Mouse (Mus musculus) urinary bladder, postnatal 4 days (tissue): Measurements from ENCODE around the gene Gm10053.
A peak's percentile ranks its signal among the peaks of the same experiment; 100 is the strongest.

Experiments
- DNase-seq, 2 experiments: peaks; one replicate each; pipeline ENCODE4 v3.0.0; 2021 to 2022; ENCODE audit warnings: low spot score in 2 of 2

The Gm10053 gene

DNA sequence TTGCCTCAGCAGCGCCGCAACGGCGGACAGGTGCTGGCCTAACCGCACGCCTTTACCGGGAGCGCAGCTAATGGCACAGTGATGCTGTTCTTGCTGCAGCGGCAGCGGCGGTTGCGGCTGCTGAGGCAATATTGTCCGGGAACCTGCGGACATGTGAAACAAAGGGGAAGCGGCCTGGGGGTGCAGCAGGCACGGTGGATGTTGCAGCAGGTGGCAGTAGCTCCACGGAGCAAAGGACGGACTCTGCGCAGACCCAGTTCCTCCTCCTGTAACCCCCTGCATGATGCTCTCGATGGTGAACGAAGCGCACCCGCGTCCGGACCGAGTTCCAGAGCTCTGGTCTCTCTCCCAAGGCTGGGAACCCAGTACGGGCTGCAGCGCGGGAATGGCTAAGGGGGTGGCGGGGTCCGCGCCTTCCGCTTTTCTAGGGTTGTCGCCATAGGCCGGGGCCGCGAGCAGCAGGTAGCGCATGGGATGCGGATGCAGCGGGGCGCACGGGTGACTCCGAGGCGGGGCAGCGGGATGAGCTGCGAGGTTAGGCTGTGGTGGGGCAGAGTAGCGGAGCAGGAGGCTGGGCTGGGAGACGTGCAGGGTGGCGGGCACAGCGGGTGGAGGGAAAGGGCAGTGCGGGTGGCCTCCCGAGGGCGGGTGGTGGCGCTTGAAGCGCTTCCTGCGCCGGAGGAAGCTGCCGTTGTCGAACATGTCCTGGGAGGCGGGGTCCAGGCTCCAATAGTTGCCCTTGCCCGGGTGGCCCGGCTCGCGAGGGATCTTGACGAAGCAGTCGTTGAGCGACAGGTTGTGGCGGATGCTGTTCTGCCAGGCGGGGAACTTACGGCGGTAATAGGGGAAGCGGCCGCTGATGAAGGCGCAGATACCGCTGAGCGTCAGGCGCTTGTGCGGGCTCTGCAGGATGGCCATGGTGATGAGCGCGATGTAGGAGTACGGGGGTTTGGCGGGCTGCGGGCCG lies 24.4 kb downstream of the Gm10053 start:
- peak in 1 of 2 experiments; percentile 61 for DNase-seq

DNA sequence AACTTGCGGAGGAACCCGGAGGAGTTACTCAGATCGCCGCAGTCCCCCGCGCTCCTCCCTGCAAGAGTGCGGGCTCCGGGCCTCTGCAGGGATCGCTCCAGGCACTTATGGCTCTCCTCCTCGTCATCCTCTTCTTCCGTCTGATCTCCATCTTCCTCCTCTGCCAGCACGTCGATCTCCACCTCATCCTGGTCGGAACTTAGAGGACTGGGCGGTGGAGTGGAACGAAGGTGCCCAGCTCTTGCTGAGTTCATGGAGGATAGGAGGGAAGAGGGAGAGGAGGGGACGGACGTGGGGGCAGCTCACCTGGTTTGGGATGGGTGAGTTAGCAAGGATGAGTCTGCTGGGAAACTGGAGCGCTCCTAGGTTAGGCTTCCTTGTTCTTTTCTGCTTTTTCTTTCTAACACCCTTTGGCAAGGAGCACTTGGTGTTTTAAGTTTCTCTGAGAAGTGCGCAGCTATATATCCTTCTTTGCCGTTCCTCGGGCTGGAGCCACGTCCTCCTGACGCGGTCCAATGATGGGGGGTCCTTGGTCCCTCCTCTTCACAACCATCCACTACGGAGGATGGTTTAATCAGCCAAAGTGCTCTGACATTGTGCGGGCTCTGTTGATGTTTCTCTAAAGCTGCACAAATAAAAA lies 25.2 kb downstream of the Gm10053 start, which contains the start of gene Foxd4:
Gene Foxd4, minus strand, starts transcription at position 617 of the 640 bp plus-strand sequence.
- DNase-seq: peak in 1 of 2 experiments; percentile 57

- DNase-seq: peak in 1 of 2 experiments; percentile 40
Measured at GRCm38 (mm10) chr19:24901666-24902065, 26.2 kb downstream of the Gm10053 start.

- no peak for DNase-seq
Measured at GRCm38 (mm10) chr19:24902256-24902655, 26.8 kb downstream of the Gm10053 start.

DNA sequence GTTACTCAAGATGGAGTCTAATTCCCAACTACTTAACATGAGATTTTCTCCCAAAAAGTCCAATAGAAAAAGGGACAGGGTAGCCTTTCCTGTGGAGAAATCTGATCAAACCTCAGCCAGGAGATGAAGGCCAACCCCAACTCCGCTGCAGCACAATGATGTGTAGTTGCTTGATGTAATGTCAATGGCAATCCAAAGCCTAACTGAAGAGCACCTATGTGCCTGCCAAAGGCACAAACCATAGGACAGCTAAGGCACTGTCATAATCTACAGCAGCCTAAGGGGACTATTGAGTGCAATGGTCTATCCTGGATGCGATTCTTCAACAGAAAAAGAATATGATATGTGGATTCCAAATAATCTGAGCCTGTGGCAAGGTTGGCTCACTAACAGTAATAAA lies 27.3 kb downstream of the Gm10053 start:
- no peak for DNase-seq

DNA sequence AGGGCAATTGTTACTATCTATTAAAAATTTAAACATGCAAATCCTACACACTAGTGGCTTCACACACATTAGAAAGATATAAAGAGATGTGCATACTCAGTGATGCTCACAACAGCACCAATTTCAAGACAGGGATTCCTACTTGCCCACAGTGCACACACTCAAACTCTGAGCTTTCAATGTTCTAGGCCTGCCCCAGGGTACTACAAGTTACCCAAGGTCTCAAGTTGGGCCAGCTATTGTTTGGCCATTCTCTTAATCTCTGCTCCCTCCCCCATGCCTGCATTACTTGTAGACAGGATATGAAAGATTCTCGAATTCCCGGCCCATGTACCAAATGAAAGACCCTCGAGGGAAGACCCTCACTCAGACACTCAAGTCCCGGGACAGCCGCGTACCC lies 32.2 kb downstream of the Gm10053 start:
- no peak for DNase-seq

DNA sequence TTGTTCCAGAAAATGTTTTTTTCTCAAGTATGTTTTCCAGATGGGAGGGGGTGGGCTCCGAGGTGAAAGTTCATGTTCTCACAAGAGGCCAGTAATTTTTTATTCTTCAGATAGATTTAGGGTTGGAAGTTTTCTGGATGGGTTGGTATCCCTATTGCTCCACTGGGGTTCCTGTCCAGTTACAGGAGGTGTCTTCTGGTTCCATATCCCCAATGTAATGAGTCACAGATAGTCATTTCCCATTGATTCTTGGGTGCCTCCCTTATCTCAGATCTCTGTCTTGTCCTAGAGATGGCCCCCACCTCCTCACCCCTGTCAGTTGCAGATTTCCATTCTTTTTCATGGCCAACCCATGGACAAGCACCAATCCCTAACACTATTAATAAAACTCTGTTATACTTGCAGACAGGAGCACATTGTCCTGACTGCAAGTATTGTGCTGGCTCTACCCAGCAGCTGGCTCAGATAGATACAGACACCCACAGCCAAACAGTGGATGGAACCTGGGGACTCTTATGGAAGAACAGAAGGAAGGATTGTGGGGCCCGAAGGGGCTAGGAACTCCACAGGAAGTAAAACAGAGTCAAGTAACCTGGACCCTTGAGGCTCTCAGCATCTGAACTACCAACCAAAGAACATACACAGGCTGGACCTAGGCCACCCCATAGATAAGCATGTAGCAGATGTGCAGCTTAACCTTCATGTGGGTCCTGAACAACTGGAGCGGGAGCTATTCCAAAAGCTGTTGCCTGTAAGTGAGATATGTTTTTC lies 33.1 kb downstream of the Gm10053 start:
- no peak for DNase-seq

DNA sequence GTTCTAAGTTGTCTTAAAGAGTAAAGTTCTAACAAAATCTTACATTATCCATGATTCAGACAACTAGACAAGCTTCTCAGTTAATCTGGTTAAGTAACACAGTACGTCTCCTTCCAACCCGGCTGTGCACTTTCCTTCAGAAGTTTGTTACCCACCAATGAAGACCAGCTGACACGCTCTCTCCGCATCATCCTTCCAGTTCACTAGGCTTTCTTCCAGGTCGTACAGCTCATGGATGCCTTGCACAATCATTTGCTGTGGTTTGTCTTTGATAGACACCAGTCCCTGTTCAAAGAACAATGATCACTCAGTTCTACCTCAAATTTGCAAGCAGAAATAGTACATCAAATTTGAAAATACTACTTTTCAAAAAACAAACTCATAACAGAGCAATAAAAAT lies 45.4 kb downstream of the Gm10053 start:
- no peak for DNase-seq
